Mouse (Mus musculus): ENCODE data around the gene Tpbg. TPM values are rescaled to one million over a fixed set of nuclear protein-coding genes. Genes with fewer than 3 reads are reported as not detected.
"Not testable (repeated sequence)": the region's sequence is repeated elsewhere in the genome, so short reads cannot be mapped to it uniquely, and the experiment has no call there.

Tpbg gene
- polyA plus RNA-seq (2015; fragmentation: Nextera tagmentation; extraction: Ambion mirVana) = 9.8 and 10.1 TPM in 2 replicates

- under 1% methylated on average over 32 of the region's 39 CpGs for WGBS
- ATAC-seq (ENCODE audit: insufficient read depth, low FRiP score, low read depth) = peak; percentile 77
- no peaks in the 10 kb centered on the region for H3K9me3 ChIP-seq
- H3K4me2 ChIP-seq = peak within 1 kb of the TSS; percentile 99
- peaks cover 5% of the 10 kb centered on the region; the same call in 1 of the 2 replicates for H3K27me3 ChIP-seq (replicated peaks)
- H3K9ac ChIP-seq = peak within 1 kb of the TSS; percentile 52
- H3K4me3 ChIP-seq (replicated peaks) = peak within 1 kb of the TSS; percentile 69
- H3K27ac ChIP-seq = peak within 1 kb of the TSS; percentile 73
- H3K36me3 ChIP-seq = no peaks in the 10 kb centered on the region
- H3K4me1 ChIP-seq = 0 out of 2 replicates have a peak, but pooled peaks cover 9% of the 10 kb centered on the region
These were observed at the start of gene Tpbg for GRCm38 (mm10) chr9:85842351-85843011. Gene Tpbg (plus strand): TSS chr9:85842380.

GRCm38 (mm10) chr9:85801986-85802385 is 40.2 kb upstream of the Tpbg start:
- H3K4me2 ChIP-seq; H3K4me1 ChIP-seq; H3K27ac ChIP-seq; ATAC-seq (ENCODE audit: insufficient read depth, low FRiP score, low read depth); H3K9ac ChIP-seq; H3K4me3 ChIP-seq (replicated peaks); H3K36me3 ChIP-seq; H3K27me3 ChIP-seq (replicated peaks); H3K9me3 ChIP-seq: not testable (repeated sequence)
- 87% methylated on average over 2 of the region's 2 CpGs for WGBS

- WGBS = 80% methylated on average over 4 of the region's 4 CpGs
- Histone ChIP-seq H3K9me3 (no peaks in the 10 kb centered on the region), H3K4me1 (no peaks in the 10 kb centered on the region), H3K36me3 (no peaks in the 10 kb centered on the region), H3K4me3 (replicated peaks) (no peak overlapping the region), H3K9ac (no peak overlapping the region), H3K27ac (no peak overlapping the region), H3K4me2 (no peak overlapping the region), H3K27me3 (replicated peaks) (no peaks in the 10 kb centered on the region)
- no peak for ATAC-seq (ENCODE audit: insufficient read depth, low FRiP score, low read depth)
These were observed 39.6 kb upstream of the Tpbg start for GRCm38 (mm10) chr9:85802563-85802962.

- Histone ChIP-seq H3K9me3 (no peaks in the 10 kb centered on the region), H3K27ac (no peak overlapping the region), H3K4me1 (no peaks in the 10 kb centered on the region), H3K27me3 (replicated peaks) (no peaks in the 10 kb centered on the region), H3K9ac (no peak overlapping the region), H3K4me3 (replicated peaks) (no peak overlapping the region), H3K36me3 (no peaks in the 10 kb centered on the region), H3K4me2 (no peak overlapping the region)
- no peak for ATAC-seq (ENCODE audit: insufficient read depth, low FRiP score, low read depth)
- 89% methylated on average over 6 of the region's 6 CpGs for WGBS
These were observed 35.8 kb upstream of the Tpbg start for GRCm38 (mm10) chr9:85806411-85806810.

- 85% methylated on average over 3 of the region's 3 CpGs for WGBS
- Histone ChIP-seq H3K27ac (no peak overlapping the region), H3K36me3 (no peaks in the 10 kb centered on the region), H3K4me3 (replicated peaks) (no peak overlapping the region), H3K9me3 (no peaks in the 10 kb centered on the region), H3K9ac (no peak overlapping the region), H3K4me2 (no peak overlapping the region), H3K27me3 (replicated peaks) (no peaks in the 10 kb centered on the region), H3K4me1 (no peaks in the 10 kb centered on the region)
- ATAC-seq (ENCODE audit: insufficient read depth, low FRiP score, low read depth) = no peak
These were observed 32.9 kb upstream of the Tpbg start for GRCm38 (mm10) chr9:85809246-85809645.

GRCm38 (mm10) chr9:85820829-85821228 is 21.4 kb upstream of the Tpbg start:
- H3K4me1 ChIP-seq = no peaks in the 10 kb centered on the region
- no peak overlapping the region for H3K27ac ChIP-seq
- ATAC-seq (ENCODE audit: insufficient read depth, low FRiP score, low read depth) = no peak
- no peaks in the 10 kb centered on the region for H3K36me3 ChIP-seq
- H3K4me3 ChIP-seq (replicated peaks) = no peak overlapping the region
- no peaks in the 10 kb centered on the region for H3K27me3 ChIP-seq (replicated peaks)
- H3K9ac ChIP-seq = no peak overlapping the region
- WGBS = 88% methylated on average over 11 of the region's 11 CpGs
- no peak overlapping the region for H3K4me2 ChIP-seq
- no peaks in the 10 kb centered on the region for H3K9me3 ChIP-seq

- no peaks in the 10 kb centered on the region for H3K9me3 ChIP-seq
- no peaks in the 10 kb centered on the region for H3K27me3 ChIP-seq (replicated peaks)
- no peaks in the 10 kb centered on the region for H3K4me1 ChIP-seq
- ATAC-seq (ENCODE audit: insufficient read depth, low FRiP score, low read depth) = no peak
- no peak overlapping the region for H3K4me3 ChIP-seq (replicated peaks)
- H3K4me2 ChIP-seq = no peak overlapping the region
- H3K36me3 ChIP-seq = no peaks in the 10 kb centered on the region
- no peak overlapping the region for H3K9ac ChIP-seq
- 81% methylated on average over 17 of the region's 17 CpGs for WGBS
- no peak overlapping the region for H3K27ac ChIP-seq
These were observed 6.4 kb upstream of the Tpbg start for GRCm38 (mm10) chr9:85835521-85836425.

GRCm38 (mm10) chr9:85839626-85840025 is 2.6 kb upstream of the Tpbg start:
- Histone ChIP-seq H3K27ac (no peak overlapping the region), H3K9ac (no peak overlapping the region), H3K27me3 (replicated peaks) (peaks cover 4% of the 10 kb centered on the region; the same call in 1 of the 2 replicates), H3K4me3 (replicated peaks) (no peak overlapping the region), H3K36me3 (no peaks in the 10 kb centered on the region), H3K4me2 (no peak overlapping the region), H3K4me1 (0 out of 2 replicates have a peak, but pooled peaks cover 7% of the 10 kb centered on the region), H3K9me3 (no peaks in the 10 kb centered on the region)
- 38% methylated on average over 3 of the region's 3 CpGs for WGBS
- no peak for ATAC-seq (ENCODE audit: insufficient read depth, low FRiP score, low read depth)

- under 1% methylated on average over 16 of the region's 16 CpGs for WGBS
- Histone ChIP-seq H3K4me3 (replicated peaks) (peak overlapping the region; percentile 69), H3K4me2 (peak overlapping the region; percentile 99), H3K4me1 (0 out of 2 replicates have a peak, but pooled peaks cover 9% of the 10 kb centered on the region), H3K27me3 (replicated peaks) (peaks cover 5% of the 10 kb centered on the region; the same call in 1 of the 2 replicates), H3K9me3 (no peaks in the 10 kb centered on the region), H3K27ac (peak overlapping the region; percentile 73), H3K9ac (peak overlapping the region; percentile 34; the same call in 1 of the 2 replicates), H3K36me3 (no peaks in the 10 kb centered on the region)
- ATAC-seq (ENCODE audit: insufficient read depth, low FRiP score, low read depth) = no peak
These were observed 289 bp upstream of the Tpbg start for GRCm38 (mm10) chr9:85841891-85842290.

GRCm38 (mm10) chr9:85843031-85843890 is 1.1 kb downstream of the Tpbg start:
- Histone ChIP-seq H3K27me3 (replicated peaks) (peaks cover 5% of the 10 kb centered on the region; the same call in 1 of the 2 replicates), H3K9me3 (no peaks in the 10 kb centered on the region), H3K4me3 (replicated peaks) (peak overlapping the region; percentile 69), H3K9ac (peak overlapping the region; percentile 52), H3K27ac (peak overlapping the region; percentile 73), H3K4me2 (peak overlapping the region; percentile 99), H3K36me3 (no peaks in the 10 kb centered on the region), H3K4me1 (0 out of 2 replicates have a peak, but pooled peaks cover 9% of the 10 kb centered on the region)
- peak; percentile 45 for ATAC-seq (ENCODE audit: insufficient read depth, low FRiP score, low read depth)
- under 1% methylated on average over 60 of the region's 65 CpGs for WGBS

All from stomach, embryonic 15.5 days (tissue).